Mouse (Mus musculus): ENCODE measurements around the gene Kifc1. TPM values are rescaled to one million over a fixed set of nuclear protein-coding genes. Genes with fewer than 3 reads are reported as not detected.
"Not testable (repeated sequence)": the region's sequence is repeated elsewhere in the genome, so short reads cannot be mapped to it uniquely, and the experiment has no call there.

Gene Kifc1
- polyA plus RNA-seq, 1 experiment from 2014 or later: 2.3 TPM

GRCm38 (mm10) chr17:33874411-33874810, 16.1 kb downstream of the Kifc1 start:
- H3K36me3 ChIP-seq (ENCODE audit: inconsistent target): no peaks in the 10 kb centered on the region
- H3K4me3 ChIP-seq (ENCODE audit: inconsistent target): no peak overlapping the region
- WGBS (ENCODE audit: missing documents): 90% methylated on average over 6 of the region's 11 CpGs
- no peaks in the 10 kb centered on the region for H3K79me2 ChIP-seq (ENCODE audit: inconsistent target)
- no peak overlapping the region for H3K27ac ChIP-seq

- H3K79me2 ChIP-seq (ENCODE audit: inconsistent target); H3K27ac ChIP-seq; H3K4me3 ChIP-seq (ENCODE audit: inconsistent target); H3K36me3 ChIP-seq (ENCODE audit: inconsistent target): not testable (repeated sequence)
- no CpG with 5 or more reads among the region's 12 CpGs for WGBS (ENCODE audit: missing documents)
These were observed 16.9 kb downstream of the Kifc1 start, which contains the start of gene Gm7029 for GRCm38 (mm10) chr17:33873537-33873936. Gm7029 (plus strand) TSS chr17:33873837.

- Histone ChIP-seq H3K27ac (no peak overlapping the region), H3K4me3 (ENCODE audit: inconsistent target) (no peak overlapping the region), H3K36me3 (ENCODE audit: inconsistent target) (no peaks in the 10 kb centered on the region), H3K79me2 (ENCODE audit: inconsistent target) (no peaks in the 10 kb centered on the region)
- 13% methylated on average over 7 of the region's 9 CpGs for WGBS (ENCODE audit: missing documents)
These were observed 25.0 kb downstream of the Kifc1 start for GRCm38 (mm10) chr17:33865330-33866030.

GRCm38 (mm10) chr17:33857816-33858215, 32.6 kb downstream of the Kifc1 start:
- H3K27ac ChIP-seq: no peak overlapping the region
- H3K79me2 ChIP-seq (ENCODE audit: inconsistent target): no peaks in the 10 kb centered on the region
- no peak overlapping the region for H3K4me3 ChIP-seq (ENCODE audit: inconsistent target)
- 96% methylated on average over 4 of the region's 4 CpGs for WGBS (ENCODE audit: missing documents)
- H3K36me3 ChIP-seq (ENCODE audit: inconsistent target): no peaks in the 10 kb centered on the region

- no peaks in the 10 kb centered on the region for H3K36me3 ChIP-seq (ENCODE audit: inconsistent target)
- 0% methylated on average over 1 of the region's 1 CpGs for WGBS (ENCODE audit: missing documents)
- H3K4me3 ChIP-seq (ENCODE audit: inconsistent target): no peak overlapping the region
- no peaks in the 10 kb centered on the region for H3K79me2 ChIP-seq (ENCODE audit: inconsistent target)
- no peak overlapping the region for H3K27ac ChIP-seq
These were observed 39.1 kb downstream of the Kifc1 start for GRCm38 (mm10) chr17:33851331-33851730.

- 99% methylated on average over 8 of the region's 8 CpGs for WGBS (ENCODE audit: missing documents)
- no peaks in the 10 kb centered on the region for H3K79me2 ChIP-seq (ENCODE audit: inconsistent target)
- no peaks in the 10 kb centered on the region for H3K36me3 ChIP-seq (ENCODE audit: inconsistent target)
- no peak overlapping the region for H3K4me3 ChIP-seq (ENCODE audit: inconsistent target)
- H3K27ac ChIP-seq: no peak overlapping the region
These were observed 42.3 kb downstream of the Kifc1 start for GRCm38 (mm10) chr17:33848139-33848538.

- WGBS (ENCODE audit: missing documents): 82% methylated on average over 1 of the region's 1 CpGs
- no peaks in the 10 kb centered on the region; the same call in 1 of the 2 replicates for H3K36me3 ChIP-seq (ENCODE audit: inconsistent target)
- no peaks in the 10 kb centered on the region for H3K79me2 ChIP-seq (ENCODE audit: inconsistent target)
- H3K4me3 ChIP-seq (ENCODE audit: inconsistent target): no peak overlapping the region
- no peak overlapping the region for H3K27ac ChIP-seq
These were observed 46.3 kb downstream of the Kifc1 start for GRCm38 (mm10) chr17:33844196-33844595.

GRCm38 (mm10) chr17:33842966-33843795, 47.3 kb downstream of the Kifc1 start, which contains the start of gene Cd320:
Cd320 (plus strand) TSS chr17:33843091.
- Histone ChIP-seq H3K36me3 (ENCODE audit: inconsistent target) (peaks cover 5% of the 10 kb centered on the region; the same call in 1 of the 2 replicates), H3K79me2 (ENCODE audit: inconsistent target) (no peaks in the 10 kb centered on the region), H3K4me3 (ENCODE audit: inconsistent target) (peak within 1 kb of the TSS; percentile 50), H3K27ac (no peak within 1 kb of the TSS)
- under 1% methylated on average over 45 of the region's 45 CpGs for WGBS (ENCODE audit: missing documents)

GRCm38 (mm10) chr17:33829561-33829960, 60.9 kb downstream of the Kifc1 start:
- H3K27ac ChIP-seq: no peak overlapping the region
- peaks cover 38% of the 10 kb centered on the region for H3K79me2 ChIP-seq (ENCODE audit: inconsistent target)
- peaks cover 52% of the 10 kb centered on the region for H3K36me3 ChIP-seq (ENCODE audit: inconsistent target)
- WGBS (ENCODE audit: missing documents): 95% methylated on average over 10 of the region's 10 CpGs
- no peak overlapping the region for H3K4me3 ChIP-seq (ENCODE audit: inconsistent target)

GRCm38 (mm10) chr17:33828892-33829291, 61.6 kb downstream of the Kifc1 start:
- Histone ChIP-seq H3K79me2 (ENCODE audit: inconsistent target) (peaks cover 45% of the 10 kb centered on the region), H3K27ac (no peak overlapping the region), H3K36me3 (ENCODE audit: inconsistent target) (peaks cover 45% of the 10 kb centered on the region), H3K4me3 (ENCODE audit: inconsistent target) (no peak overlapping the region)
- 91% methylated on average over 2 of the region's 2 CpGs for WGBS (ENCODE audit: missing documents)

- Histone ChIP-seq H3K36me3 (ENCODE audit: inconsistent target) (peaks cover 39% of the 10 kb centered on the region), H3K27ac (no peak overlapping the region), H3K4me3 (ENCODE audit: inconsistent target) (no peak overlapping the region), H3K79me2 (ENCODE audit: inconsistent target) (peaks cover 65% of the 10 kb centered on the region)
- WGBS (ENCODE audit: missing documents): 4% methylated on average over 3 of the region's 3 CpGs
These were observed 63.6 kb downstream of the Kifc1 start for GRCm38 (mm10) chr17:33826850-33827249.

Other genes with a start within 250 kb of the Kifc1 start
- 138 to 351 TPM (median 174 TPM) in 3 replicates for gene Hnrnpm, start 203.8 kb downstream of the Kifc1 start, polyA plus RNA-seq (2018)
- 31.4 to 62.1 TPM (median 56.3 TPM) in 3 replicates for gene March2, start 172.0 kb downstream of the Kifc1 start, polyA plus RNA-seq (2018)
- gene Rab11b, start 130.1 kb downstream of the Kifc1 start, polyA plus RNA-seq (2018): 103 to 129 TPM (median 115 TPM) in 3 replicates
- 5.8 to 23.0 TPM (median 12.1 TPM) in 3 replicates for gene Angptl4, start 108.8 kb downstream of the Kifc1 start, polyA plus RNA-seq (2018)
- 5.5 to 10.9 TPM (median 9.8 TPM) in 3 replicates for gene Kank3, start 80.1 kb downstream of the Kifc1 start, polyA plus RNA-seq (2018)
- gene Rps28, start 66.1 kb downstream of the Kifc1 start, polyA plus RNA-seq (2018): 746 to 2,425 TPM (median 1,878 TPM) in 3 replicates
- 105 to 236 TPM (median 213 TPM) in 3 replicates for gene Ndufa7, start 66.1 kb downstream of the Kifc1 start, polyA plus RNA-seq (2018)
- gene Cd320, start 47.6 kb downstream of the Kifc1 start, polyA plus RNA-seq (2018): 2.0 to 5.0 TPM (median 4.1 TPM) in 3 replicates
- not detected in 3 replicates for gene Gm7029, start 16.8 kb downstream of the Kifc1 start, polyA plus RNA-seq (2018)
- gene Platr17, start 14.5 kb upstream of the Kifc1 start, polyA plus RNA-seq (2018): 1.8 TPM in 1 of 3 replicates, not detected in the others
- gene Daxx, start 18.8 kb upstream of the Kifc1 start, polyA plus RNA-seq (2018): 32.1 to 95.9 TPM (median 50.6 TPM) in 3 replicates
- gene Tapbp, start 25.2 kb upstream of the Kifc1 start, polyA plus RNA-seq (2018): 235 to 575 TPM (median 237 TPM) in 3 replicates
- gene Zbtb22, start 25.2 kb upstream of the Kifc1 start, polyA plus RNA-seq (2018): 18.2 to 24.0 TPM (median 21.3 TPM) in 3 replicates
- 36.9 to 101 TPM (median 53.4 TPM) in 3 replicates for gene Rgl2, start 38.9 kb upstream of the Kifc1 start, polyA plus RNA-seq (2018)
- gene Pfdn6, start 49.7 kb upstream of the Kifc1 start, polyA plus RNA-seq (2018): 39.8 to 92.0 TPM (median 50.8 TPM) in 3 replicates
- 10.9 to 27.3 TPM (median 11.8 TPM) in 3 replicates for gene Wdr46, start 50.0 kb upstream of the Kifc1 start, polyA plus RNA-seq (2018)
- 4.0 to 11.7 TPM (median 6.8 TPM) in 3 replicates for gene B3galt4, start 60.8 kb upstream of the Kifc1 start, polyA plus RNA-seq (2018)
- gene Vps52, start 65.2 kb upstream of the Kifc1 start, polyA plus RNA-seq (2018): 30.3 to 39.3 TPM (median 30.5 TPM) in 3 replicates
- 829 to 1,952 TPM (median 1,389 TPM) in 3 replicates for gene Rps18, start 65.3 kb upstream of the Kifc1 start, polyA plus RNA-seq (2018)
- gene H2-K1, start 109.7 kb upstream of the Kifc1 start, polyA plus RNA-seq (2018): 2,418 to 4,239 TPM (median 2,994 TPM) in 3 replicates
- 12.0 to 17.2 TPM (median 17.1 TPM) in 3 replicates for gene Ring1, start 134.0 kb upstream of the Kifc1 start, polyA plus RNA-seq (2018)
- gene H2-Ke6, start 137.4 kb upstream of the Kifc1 start, polyA plus RNA-seq (2018): 28.2 to 38.3 TPM (median 35.6 TPM) in 3 replicates
- 67.7 to 120 TPM (median 117 TPM) in 3 replicates for gene Slc39a7, start 141.0 kb upstream of the Kifc1 start, polyA plus RNA-seq (2018)
- gene Rxrb, start 141.2 kb upstream of the Kifc1 start, polyA plus RNA-seq (2018): 15.5 to 33.4 TPM (median 20.0 TPM) in 3 replicates
- 0.79 to 1.6 TPM (median 1.2 TPM) in 3 replicates for gene Col11a2, start 148.8 kb upstream of the Kifc1 start, polyA plus RNA-seq (2018)
- gene H2-Oa, start 201.7 kb upstream of the Kifc1 start, polyA plus RNA-seq (2018): 0.25 to 1.4 TPM (median 0.62 TPM) in 3 replicates
- gene H2-DMa, start 228.9 kb upstream of the Kifc1 start, polyA plus RNA-seq (2018): 19.1 to 57.0 TPM (median 47.3 TPM) in 3 replicates
- gene Brd2, start 232.0 kb upstream of the Kifc1 start, polyA plus RNA-seq (2018): 130 to 435 TPM (median 155 TPM) in 3 replicates